Mouse (Mus musculus) intestine, postnatal 0 days (tissue): ENCODE measurements around the gene Slc1a4. TPM values are rescaled to one million over a fixed set of nuclear protein-coding genes. Genes with fewer than 3 reads are reported as not detected.
A peak's percentile ranks its signal among the peaks of the same experiment; 100 is the strongest.

Experiments
- ATAC-seq: fragments of 200-750 bp; cut with Nextera tagmentation; 2 replicates; pipeline ENCODE4 v1.8.0; 2017; ENCODE audit warnings: mild to moderate bottlenecking, moderate TSS enrichment, moderate library complexity
- H3K27ac ChIP-seq: fragments of 300-500 bp; sonication (generic); 2 replicates; pipeline ENCODE4 v1.5.1; 2014; ENCODE audit warnings: mild to moderate bottlenecking, low read depth, low read length, moderate library complexity
- H3K27me3 ChIP-seq: fragments of 300-500 bp; sonication (generic); replicated peaks from 2 replicates; pipeline ENCODE4 v1.6.1; 2014; ENCODE audit warnings: low read length, mixed read lengths; ENCODE audit not compliant: control insufficient read depth, insufficient read depth
- H3K36me3 ChIP-seq: fragments of 300-500 bp; sonication (generic); 2 replicates; pipeline ENCODE4 v1.6.1; 2014; ENCODE audit warnings: mild to moderate bottlenecking, moderate library complexity; ENCODE audit not compliant: control insufficient read depth, insufficient read depth
- H3K4me1 ChIP-seq: fragments of 300-500 bp; sonication (generic); replicated peaks from 2 replicates; pipeline ENCODE4 v1.6.1; 2014; ENCODE audit warnings: antibody characterized with exemption, low read length, mixed read lengths; ENCODE audit not compliant: control insufficient read depth, insufficient read depth
- H3K4me2 ChIP-seq: fragments of 300-500 bp; sonication (generic); replicated peaks from 2 replicates; pipeline ENCODE4 v1.6.1; 2014; ENCODE audit warnings: low read depth, mild to moderate bottlenecking, moderate library complexity
- H3K4me3 ChIP-seq: fragments of 300-500 bp; sonication (generic); 2 replicates; pipeline ENCODE4 v1.5.1; 2014; ENCODE audit warnings: low read depth, low read length
- H3K9ac ChIP-seq: fragments of 300-500 bp; sonication (generic); 2 replicates; pipeline ENCODE4 v1.6.1; 2014; ENCODE audit warnings: mild to moderate bottlenecking, low read depth, low read length
- H3K9me3 ChIP-seq: fragments of 300-500 bp; sonication (generic); 2 replicates; pipeline ENCODE4 v1.6.1; 2016; ENCODE audit warnings: mixed run types; ENCODE audit not compliant: control insufficient read depth
- CTCF ChIP-seq: sonication (generic); IDR thresholded peaks from 2 replicates; pipeline ENCODE4 v1.5.1; 2016; ENCODE audit warnings: low read depth, mild to moderate bottlenecking, control low read depth, antibody characterized with exemption, moderate library complexity
- WGBS: fragments of 180-500 bp; shearing (Covaris S2); extraction: QIAGEN DNeasy Blood & Tissue Kit; methylation state at CpG from one replicate; pipeline ENCODE4 v1.1.7; 2014; 5-methylcytosine and 5-hydroxymethylcytosine counted together
- polyA plus RNA-seq: library from polyadenylated mRNA; unstranded; fragments of >200 nt; fragmentation: Nextera tagmentation; extraction: Ambion mirVana; gene quantifications from 2 replicates; pipeline ENCODE4 v1.2.1, GENCODE M21; 2015

The Slc1a4 gene
- 3.1 and 3.4 TPM in 2 replicates for polyA plus RNA-seq

DNA sequence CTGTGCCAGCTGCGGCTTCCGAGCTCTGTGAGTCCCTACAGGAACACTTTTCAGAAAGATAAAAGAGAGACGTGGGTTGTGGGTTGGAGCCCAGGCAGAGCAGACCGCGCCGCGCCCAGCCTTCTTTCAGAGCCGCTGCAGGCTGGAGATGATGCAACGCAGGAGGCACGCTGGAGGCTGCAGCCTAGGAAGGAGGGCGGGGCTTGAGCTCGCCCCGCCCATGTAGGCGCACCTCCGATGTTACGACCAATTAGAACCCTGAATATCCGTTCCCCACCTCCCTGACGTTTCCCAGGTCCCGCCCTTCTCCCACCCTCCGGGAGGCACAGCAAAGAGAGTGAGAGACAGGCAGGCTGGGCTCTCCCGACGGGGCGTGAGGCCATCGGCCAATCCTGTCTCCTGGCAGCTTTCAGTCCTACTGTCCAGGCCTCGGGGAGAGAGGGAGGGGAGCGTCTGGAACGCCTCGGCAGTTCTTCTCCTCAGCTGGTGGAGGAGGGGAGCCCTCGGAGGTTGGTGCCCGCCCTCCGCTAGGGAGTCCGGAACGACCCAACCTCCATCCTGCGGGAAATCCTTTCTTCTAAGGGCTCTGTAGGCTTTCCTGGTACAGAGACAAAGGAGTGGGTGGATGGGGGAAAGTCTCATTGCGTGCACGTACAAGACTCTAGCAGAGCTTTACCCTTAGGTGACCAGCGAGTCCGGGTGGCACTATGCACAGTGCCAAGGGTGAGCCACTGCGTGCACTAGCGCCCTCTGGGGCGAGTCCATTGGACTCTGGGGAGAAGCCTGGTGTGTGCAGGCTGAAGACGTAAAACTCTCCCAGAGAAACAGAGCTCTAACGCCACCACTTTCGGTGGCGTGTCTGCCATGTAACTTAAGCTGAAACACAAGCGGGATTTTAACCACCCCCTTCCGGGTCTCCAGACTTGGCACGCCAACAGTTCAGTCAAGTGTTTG lies at the start of gene Slc1a4:
TSS of gene Slc1a4 (minus strand) at position 153 of the 954 bp plus-strand sequence.
- no peaks in the 10 kb centered on the region for H3K27me3 ChIP-seq
- 0% methylated on average over 48 of the region's 48 CpGs for WGBS
- H3K4me3 ChIP-seq, result peak within 1 kb of the TSS; percentile 67
- H3K4me2 ChIP-seq, result peak within 1 kb of the TSS; percentile 97
- ATAC-seq, result peak; percentile 99
- peaks cover 5% of the 10 kb centered on the region; the same call in 1 of the 2 replicates for H3K4me1 ChIP-seq
- TF ChIP-seq CTCF, result peak; percentile 87
- H3K27ac ChIP-seq, result peak within 1 kb of the TSS; percentile 95
- H3K9ac ChIP-seq, result peak within 1 kb of the TSS; percentile 73
- H3K9me3 ChIP-seq, result no peaks in the 10 kb centered on the region
- H3K36me3 ChIP-seq, result no peaks in the 10 kb centered on the region

GRCm38 (mm10) chr11:20380106-20380505 lies 47.6 kb upstream of the Slc1a4 start:
- WGBS, result 54% methylated on average over 4 of the region's 4 CpGs
- no peaks in the 10 kb centered on the region for H3K27me3 ChIP-seq

DNA sequence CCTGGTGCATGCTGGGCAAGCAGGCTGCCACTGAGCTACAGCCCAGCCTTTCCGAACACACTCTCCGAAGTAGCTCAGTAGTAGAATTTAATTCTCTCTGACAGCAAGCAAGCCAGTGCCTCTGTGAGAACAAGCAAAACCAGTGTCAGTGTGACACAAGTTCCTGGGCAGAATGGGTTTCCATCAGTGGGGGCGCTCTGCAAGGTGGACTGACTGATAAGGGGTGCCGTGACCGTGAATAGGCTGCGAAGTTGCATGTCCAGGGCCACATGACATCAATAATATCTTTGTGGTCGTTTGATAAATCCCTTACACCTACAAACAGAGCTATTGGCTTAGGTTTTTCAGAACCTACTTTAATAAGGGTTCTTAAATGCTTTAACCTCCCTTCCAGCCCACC lies 44.1 kb upstream of the Slc1a4 start:
- Histone ChIP-seq H3K9me3 (no peaks in the 10 kb centered on the region), H3K27ac (no peak overlapping the region), H3K4me1 (no peaks in the 10 kb centered on the region), H3K4me2 (no peak overlapping the region), H3K9ac (no peak overlapping the region), H3K4me3 (no peak overlapping the region), H3K36me3 (no peaks in the 10 kb centered on the region), H3K27me3 (no peaks in the 10 kb centered on the region)
- TF ChIP-seq CTCF, result no peak
- no peak for ATAC-seq
- 87% methylated on average over 7 of the region's 7 CpGs for WGBS

More at GRCm38 (mm10) chr11:20380106-20380505, 47.6 kb upstream of the Slc1a4 start:
- Histone ChIP-seq H3K27ac (no peak overlapping the region), H3K36me3 (no peaks in the 10 kb centered on the region), H3K4me3 (no peak overlapping the region), H3K9me3 (no peaks in the 10 kb centered on the region), H3K9ac (no peak overlapping the region), H3K4me1 (no peaks in the 10 kb centered on the region), H3K4me2 (no peak overlapping the region)
- TF ChIP-seq CTCF, result no peak
- no peak for ATAC-seq

- no peak for ATAC-seq
- Histone ChIP-seq H3K4me2 (no peak overlapping the region), H3K9me3 (no peaks in the 10 kb centered on the region), H3K4me1 (no peaks in the 10 kb centered on the region), H3K27ac (no peak overlapping the region), H3K36me3 (no peaks in the 10 kb centered on the region), H3K9ac (no peak overlapping the region), H3K27me3 (no peaks in the 10 kb centered on the region), H3K4me3 (no peak overlapping the region)
- TF ChIP-seq CTCF, result no peak
- WGBS, result 83% methylated on average over 8 of the region's 8 CpGs
Observed at GRCm38 (mm10) chr11:20372616-20373211, 40.2 kb upstream of the Slc1a4 start.

DNA sequence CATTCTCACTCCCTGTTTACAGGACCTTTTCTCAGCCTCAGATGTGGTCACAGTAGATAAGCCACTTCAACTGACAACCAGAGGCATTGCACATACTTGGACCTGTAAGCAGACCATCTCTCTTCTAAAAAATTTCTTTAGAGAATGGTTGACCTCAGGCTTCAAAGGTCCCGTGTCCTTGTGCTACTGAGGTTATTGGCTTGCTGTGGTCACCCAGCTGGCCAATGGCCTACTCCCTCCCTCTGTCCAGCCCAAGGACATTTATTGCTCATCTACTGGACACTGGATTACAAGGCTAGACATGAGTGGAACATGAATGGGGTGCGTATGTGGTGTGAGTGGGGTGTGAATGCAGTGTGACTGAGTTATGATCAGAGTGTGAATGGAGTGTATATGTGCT lies 38.0 kb upstream of the Slc1a4 start:
- no peak overlapping the region for H3K4me3 ChIP-seq
- H3K4me1 ChIP-seq, result no peaks in the 10 kb centered on the region
- H3K27me3 ChIP-seq, result no peaks in the 10 kb centered on the region
- H3K4me2 ChIP-seq, result no peak overlapping the region
- TF ChIP-seq CTCF, result no peak
- WGBS, result 89% methylated on average over 2 of the region's 2 CpGs
- H3K9me3 ChIP-seq, result no peaks in the 10 kb centered on the region
- H3K27ac ChIP-seq, result no peak overlapping the region
- ATAC-seq, result no peak
- H3K36me3 ChIP-seq, result no peaks in the 10 kb centered on the region
- H3K9ac ChIP-seq, result no peak overlapping the region

- H3K27ac ChIP-seq, result no peak overlapping the region
- H3K9ac ChIP-seq, result no peak overlapping the region
- no peak for TF ChIP-seq CTCF
- ATAC-seq, result no peak
- no peaks in the 10 kb centered on the region for H3K9me3 ChIP-seq
- H3K27me3 ChIP-seq, result no peaks in the 10 kb centered on the region
- H3K4me1 ChIP-seq, result no peaks in the 10 kb centered on the region
- no peaks in the 10 kb centered on the region for H3K36me3 ChIP-seq
- WGBS, result 96% methylated on average over 1 of the region's 1 CpGs
- no peak overlapping the region for H3K4me2 ChIP-seq
- H3K4me3 ChIP-seq, result no peak overlapping the region
Observed at GRCm38 (mm10) chr11:20366456-20366855, 33.9 kb upstream of the Slc1a4 start.
